Mouse (Mus musculus): ENCODE results near the gene Gmppa. TPM values are rescaled to one million over a fixed set of nuclear protein-coding genes. Genes with fewer than 3 reads are reported as not detected.

The Gmppa gene
- polyA plus RNA-seq, 1 experiment from 2014 or later, result 70.7 TPM

- H3K27ac ChIP-seq (replicated peaks), result no peak overlapping the region
- H3K27me3 ChIP-seq (replicated peaks), result peaks cover 71% of the 10 kb centered on the region
- H3K9ac ChIP-seq, result peak overlapping the region; percentile 81; the same call in 1 of the 2 replicates
- peak overlapping the region; percentile 73 for H3K4me2 ChIP-seq
- peaks cover 44% of the 10 kb centered on the region for H3K36me3 ChIP-seq
- H3K9me3 ChIP-seq, result no peaks in the 10 kb centered on the region
- WGBS, result 12% methylated on average over 35 of the region's 35 CpGs
- no peak for ATAC-seq (ENCODE audit: extremely low read depth, insufficient number of reproducible peaks, low FRiP score, low TSS enrichment)
- H3K4me3 ChIP-seq, result peak overlapping the region; percentile 69
- H3K4me1 ChIP-seq, result peaks cover 24% of the 10 kb centered on the region
Measured at GRCm38 (mm10) chr1:75477264-75477965, 41.7 kb downstream of the Gmppa start.

GRCm38 (mm10) chr1:75477966-75478290 lies 42.2 kb downstream of the Gmppa start:
- 39% methylated on average over 3 of the region's 3 CpGs for WGBS

GRCm38 (mm10) chr1:75478497-75478896 lies 42.8 kb downstream of the Gmppa start:
- no peak; the same call in 1 of the 2 replicates for ATAC-seq (ENCODE audit: extremely low read depth, insufficient number of reproducible peaks, low FRiP score, low TSS enrichment)
- peak overlapping the region; percentile 73 for H3K4me2 ChIP-seq
- peak overlapping the region; percentile 69 for H3K4me3 ChIP-seq
- H3K27ac ChIP-seq (replicated peaks), result peak overlapping the region; percentile 81
- H3K9me3 ChIP-seq, result no peaks in the 10 kb centered on the region
- WGBS, result under 1% methylated on average over 25 of the region's 25 CpGs
- peaks cover 24% of the 10 kb centered on the region for H3K4me1 ChIP-seq
- H3K36me3 ChIP-seq, result peaks cover 36% of the 10 kb centered on the region
- H3K9ac ChIP-seq, result peak overlapping the region; percentile 81
- H3K27me3 ChIP-seq (replicated peaks), result peaks cover 71% of the 10 kb centered on the region

More at GRCm38 (mm10) chr1:75477966-75478290, 42.2 kb downstream of the Gmppa start:
- H3K4me2 ChIP-seq, result peak overlapping the region; percentile 73
- peaks cover 42% of the 10 kb centered on the region for H3K36me3 ChIP-seq
- ATAC-seq (ENCODE audit: extremely low read depth, insufficient number of reproducible peaks, low FRiP score, low TSS enrichment), result no peak
- H3K4me3 ChIP-seq, result peak overlapping the region; percentile 69
- peaks cover 71% of the 10 kb centered on the region for H3K27me3 ChIP-seq (replicated peaks)
- H3K27ac ChIP-seq (replicated peaks), result peak overlapping the region; percentile 81; the same call in 1 of the 2 replicates
- H3K4me1 ChIP-seq, result peaks cover 24% of the 10 kb centered on the region
- H3K9ac ChIP-seq, result peak overlapping the region; percentile 81
- no peaks in the 10 kb centered on the region for H3K9me3 ChIP-seq

- Histone ChIP-seq H3K4me2 (peak within 1 kb of the TSS; percentile 73), H3K4me3 (peak within 1 kb of the TSS; percentile 69), H3K9ac (peak within 1 kb of the TSS; percentile 81), H3K9me3 (no peaks in the 10 kb centered on the region), H3K36me3 (peaks cover 30% of the 10 kb centered on the region), H3K27me3 (replicated peaks) (peaks cover 71% of the 10 kb centered on the region), H3K4me1 (peaks cover 24% of the 10 kb centered on the region), H3K27ac (replicated peaks) (peak within 1 kb of the TSS; percentile 81)
- under 1% methylated on average over 69 of the region's 76 CpGs for WGBS
- ATAC-seq (ENCODE audit: extremely low read depth, insufficient number of reproducible peaks, low FRiP score, low TSS enrichment), result peak; percentile 87
Measured at GRCm38 (mm10) chr1:75478916-75479634, 43.3 kb downstream of the Gmppa start, which contains the start of the genes Chpf and Tmem198. TSS of gene Chpf (minus strand) at chr1:75479307. TSS of gene Tmem198 (plus strand) at chr1:75479532.

GRCm38 (mm10) chr1:75479635-75479989 lies 43.9 kb downstream of the Gmppa start:
- H3K36me3 ChIP-seq, result peaks cover 25% of the 10 kb centered on the region
- H3K4me2 ChIP-seq, result peak overlapping the region; percentile 73
- peaks cover 71% of the 10 kb centered on the region for H3K27me3 ChIP-seq (replicated peaks)
- H3K9me3 ChIP-seq, result no peaks in the 10 kb centered on the region
- WGBS, result 1% methylated on average over 24 of the region's 24 CpGs
- peaks cover 24% of the 10 kb centered on the region for H3K4me1 ChIP-seq
- no peak for ATAC-seq (ENCODE audit: extremely low read depth, insufficient number of reproducible peaks, low FRiP score, low TSS enrichment)
- H3K27ac ChIP-seq (replicated peaks), result no peak overlapping the region
- 0 out of 2 replicates have a peak overlapping the region, but pooled peaks have one; percentile 16 for H3K9ac ChIP-seq
- H3K4me3 ChIP-seq, result peak overlapping the region; percentile 69

GRCm38 (mm10) chr1:75480036-75480435 lies 44.3 kb downstream of the Gmppa start:
- WGBS, result 25% methylated on average over 13 of the region's 13 CpGs
- Histone ChIP-seq H3K27ac (replicated peaks) (no peak overlapping the region), H3K4me1 (peaks cover 24% of the 10 kb centered on the region), H3K27me3 (replicated peaks) (peaks cover 71% of the 10 kb centered on the region), H3K4me3 (peak overlapping the region; percentile 69), H3K9me3 (no peaks in the 10 kb centered on the region), H3K9ac (no peak overlapping the region), H3K4me2 (peak overlapping the region; percentile 73), H3K36me3 (peaks cover 23% of the 10 kb centered on the region)
- no peak for ATAC-seq (ENCODE audit: extremely low read depth, insufficient number of reproducible peaks, low FRiP score, low TSS enrichment)

- no peaks in the 10 kb centered on the region for H3K9me3 ChIP-seq
- H3K27ac ChIP-seq (replicated peaks), result no peak overlapping the region
- 76% methylated on average over 7 of the region's 7 CpGs for WGBS
- no peak overlapping the region for H3K4me3 ChIP-seq
- peaks cover 23% of the 10 kb centered on the region for H3K36me3 ChIP-seq
- H3K27me3 ChIP-seq (replicated peaks), result peaks cover 71% of the 10 kb centered on the region
- no peak overlapping the region for H3K9ac ChIP-seq
- H3K4me1 ChIP-seq, result peaks cover 24% of the 10 kb centered on the region
- no peak overlapping the region for H3K4me2 ChIP-seq
- no peak for ATAC-seq (ENCODE audit: extremely low read depth, insufficient number of reproducible peaks, low FRiP score, low TSS enrichment)
Measured at GRCm38 (mm10) chr1:75480735-75481134, 45.0 kb downstream of the Gmppa start.

GRCm38 (mm10) chr1:75486561-75486960 lies 50.8 kb downstream of the Gmppa start:
- Histone ChIP-seq H3K9ac (no peak overlapping the region), H3K27ac (replicated peaks) (no peak overlapping the region), H3K4me1 (peaks cover 21% of the 10 kb centered on the region), H3K4me3 (0 out of 2 replicates have a peak overlapping the region, but pooled peaks have one; percentile 52), H3K9me3 (no peaks in the 10 kb centered on the region), H3K36me3 (peaks cover 55% of the 10 kb centered on the region), H3K4me2 (peak overlapping the region; percentile 71; the same call in 1 of the 2 replicates), H3K27me3 (replicated peaks) (peaks cover 83% of the 10 kb centered on the region)
- WGBS, result 23% methylated on average over 24 of the region's 24 CpGs
- no peak for ATAC-seq (ENCODE audit: extremely low read depth, insufficient number of reproducible peaks, low FRiP score, low TSS enrichment)

GRCm38 (mm10) chr1:75487040-75487404 lies 51.3 kb downstream of the Gmppa start:
- peaks cover 78% of the 10 kb centered on the region for H3K27me3 ChIP-seq (replicated peaks)
- no peak for ATAC-seq (ENCODE audit: extremely low read depth, insufficient number of reproducible peaks, low FRiP score, low TSS enrichment)
- no peaks in the 10 kb centered on the region for H3K9me3 ChIP-seq
- H3K4me2 ChIP-seq, result peak overlapping the region; percentile 71
- peak overlapping the region; percentile 52 for H3K4me3 ChIP-seq
- peaks cover 60% of the 10 kb centered on the region for H3K36me3 ChIP-seq
- peaks cover 21% of the 10 kb centered on the region for H3K4me1 ChIP-seq
- H3K27ac ChIP-seq (replicated peaks), result no peak overlapping the region
- whole genome bisulfite sequencing, result 13% methylated on average over 13 of the region's 13 CpGs
- H3K9ac ChIP-seq, result no peak overlapping the region

GRCm38 (mm10) chr1:75487405-75488161 lies 51.9 kb downstream of the Gmppa start:
- Histone ChIP-seq H3K9me3 (no peaks in the 10 kb centered on the region), H3K27me3 (replicated peaks) (peaks cover 73% of the 10 kb centered on the region), H3K4me1 (peaks cover 21% of the 10 kb centered on the region), H3K4me3 (peak overlapping the region; percentile 52), H3K27ac (replicated peaks) (no peak overlapping the region), H3K36me3 (peaks cover 66% of the 10 kb centered on the region), H3K9ac (peak overlapping the region; percentile 60), H3K4me2 (peak overlapping the region; percentile 71)
- peak; percentile 32 for ATAC-seq (ENCODE audit: extremely low read depth, insufficient number of reproducible peaks, low FRiP score, low TSS enrichment)
- 3% methylated on average over 62 of the region's 62 CpGs for WGBS

Data from heart, embryonic 13.5 days (tissue).